Mouse (Mus musculus) cerebellum, adult 2 months (tissue): ENCODE data around the gene Rnasel. TPM values are rescaled to one million over a fixed set of nuclear protein-coding genes. Genes with fewer than 3 reads are reported as not detected.

Experiments used
- DNase-seq, 2 experiments: peaks; one replicate each; pipeline ENCODE4 v3.0.0; 2021
- H3K27ac ChIP-seq: fragments of 200-500 bp; 2 replicates; pipeline ENCODE4 v1.5.1; 2012; ENCODE audit warnings: low read length, control low read depth, inconsistent platforms; ENCODE audit not compliant: insufficient read depth
- H3K27me3 ChIP-seq: fragments of 200-500 bp; 2 replicates; pipeline ENCODE4 v1.6.1; 2012; ENCODE audit warnings: inconsistent platforms, mild to moderate bottlenecking, low read length, moderate library complexity; ENCODE audit not compliant: control insufficient read depth, insufficient read depth
- H3K4me1 ChIP-seq: fragments of 200-500 bp; 2 replicates; pipeline ENCODE4 v1.6.1; 2011; ENCODE audit warnings: low read length; ENCODE audit not compliant: control insufficient read depth, insufficient read depth
- H3K4me3 ChIP-seq: fragments of 200-500 bp; replicated peaks from 2 replicates; pipeline ENCODE3; 2011; ENCODE audit warnings: mild to moderate bottlenecking, low read depth, low read length, control low read depth; ENCODE audit not compliant: insufficient read depth
- CTCF ChIP-seq: fragments of 200-500 bp; IDR thresholded peaks from 2 replicates; pipeline ENCODE4 v1.5.1; 2011; ENCODE audit warnings: low read depth, mild to moderate bottlenecking, control low read depth, low read length, moderate library complexity, borderline replicate concordance; ENCODE audit not compliant: insufficient read depth
- POLR2A ChIP-seq: fragments of 200-500 bp; IDR thresholded peaks from 2 replicates; pipeline ENCODE4 v1.6.1; 2011; ENCODE audit warnings: low read length, control low read depth, borderline replicate concordance; ENCODE audit not compliant: insufficient read depth
- WGBS: fragments of 180-500 bp; shearing (Covaris S2); methylation state at CpG from one replicate; pipeline ENCODE4 v1.1.7; 2018; 5-methylcytosine and 5-hydroxymethylcytosine counted together
- polyA plus RNA-seq: library from polyadenylated mRNA; depleted of rRNA; stranded (reverse); fragments of >200 nt; gene quantifications from 2 replicates; pipeline ENCODE4 v1.2.3, GENCODE M21; 2012

Gene Rnasel
- polyA plus RNA-seq, 1 experiment, result 3.9 TPM

DNA sequence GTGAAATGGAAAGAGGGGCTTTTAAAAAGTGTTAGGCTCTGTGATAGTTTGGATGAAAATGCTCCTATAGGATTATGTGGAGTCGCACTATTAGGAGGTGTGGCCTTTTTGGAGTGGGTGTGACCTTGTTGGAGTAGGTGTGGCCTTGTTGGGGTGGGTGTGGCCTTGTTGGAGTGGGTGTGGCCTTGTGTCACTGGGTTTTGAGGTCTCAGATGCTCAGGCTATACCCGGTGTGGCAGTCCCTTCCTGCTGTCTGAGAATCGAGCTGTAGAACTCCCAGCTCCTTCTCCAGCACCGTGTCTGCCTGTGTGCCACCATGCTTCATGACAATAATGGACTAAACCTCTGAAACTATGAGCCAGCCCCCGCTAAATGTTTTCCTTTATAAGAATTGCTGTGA, 40.6 kb upstream of the Rnasel start:
- H3K27ac ChIP-seq, result no peak overlapping the region
- no peaks in the 10 kb centered on the region for H3K27me3 ChIP-seq
- TF ChIP-seq CTCF (no peak), POLR2A (no peak)
- 94% methylated on average over 5 of the region's 5 CpGs for whole genome bisulfite sequencing
- no peak for DNase-seq
- no peak overlapping the region for H3K4me3 ChIP-seq
- no peaks in the 10 kb centered on the region; the same call in none of the 2 replicates for H3K4me1 ChIP-seq

GRCm38 (mm10) chr1:153709451-153709850, 39.8 kb upstream of the Rnasel start:
- no peak for TF ChIP-seq POLR2A
- no peak for TF ChIP-seq CTCF
- 94% methylated on average over 5 of the region's 5 CpGs for WGBS

GRCm38 (mm10) chr1:153711544-153712262, 37.5 kb upstream of the Rnasel start:
- DNase-seq, result no peak
- 79% methylated on average over 3 of the region's 3 CpGs for WGBS
- no peaks in the 10 kb centered on the region for H3K27me3 ChIP-seq
- no peaks in the 10 kb centered on the region for H3K4me1 ChIP-seq
- H3K4me3 ChIP-seq, result no peak overlapping the region
- TF ChIP-seq CTCF (no peak), POLR2A (no peak)
- no peak overlapping the region for H3K27ac ChIP-seq

More at GRCm38 (mm10) chr1:153709451-153709850, 39.8 kb upstream of the Rnasel start:
- Histone ChIP-seq H3K4me3 (no peak overlapping the region), H3K27ac (no peak overlapping the region), H3K27me3 (no peaks in the 10 kb centered on the region), H3K4me1 (no peaks in the 10 kb centered on the region)
- DNase-seq, result no peak

- Histone ChIP-seq H3K4me1 (no peaks in the 10 kb centered on the region), H3K27me3 (no peaks in the 10 kb centered on the region), H3K4me3 (no peak overlapping the region), H3K27ac (no peak overlapping the region)
- no peak for DNase-seq
- 96% methylated on average over 2 of the region's 2 CpGs for WGBS
- TF ChIP-seq CTCF (no peak), POLR2A (no peak)
Measured at GRCm38 (mm10) chr1:153712633-153713032, 36.6 kb upstream of the Rnasel start.

GRCm38 (mm10) chr1:153717990-153718389, 31.2 kb upstream of the Rnasel start:
- TF ChIP-seq POLR2A, result no peak
- TF ChIP-seq CTCF, result no peak
- Histone ChIP-seq H3K27me3 (no peaks in the 10 kb centered on the region), H3K4me1 (no peaks in the 10 kb centered on the region), H3K4me3 (no peak overlapping the region), H3K27ac (no peak overlapping the region)
- 83% methylated on average over 1 of the region's 1 CpGs for WGBS
- no peak for DNase-seq

DNA sequence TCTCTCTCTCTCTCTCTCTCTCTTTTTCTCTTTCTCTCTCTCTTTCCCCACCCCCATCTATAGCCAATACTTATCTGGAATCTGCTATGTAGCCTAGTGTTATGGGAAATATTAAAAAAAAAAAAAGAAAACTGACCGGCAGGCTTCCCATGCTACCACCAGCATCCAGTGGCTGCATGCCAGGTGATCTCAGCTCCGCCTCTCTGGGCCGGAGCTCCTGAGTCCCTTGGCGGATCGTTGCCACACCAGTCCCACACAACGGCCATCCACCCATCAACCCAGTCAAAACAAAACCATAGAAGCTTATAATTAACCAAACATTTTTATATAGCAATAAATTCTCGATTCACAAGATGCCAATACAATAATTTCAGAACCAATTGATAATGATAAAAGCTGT, 28.3 kb upstream of the Rnasel start:
- no peaks in the 10 kb centered on the region for H3K27me3 ChIP-seq
- H3K27ac ChIP-seq, result no peak overlapping the region
- TF ChIP-seq CTCF (no peak), POLR2A (no peak)
- H3K4me1 ChIP-seq, result no peaks in the 10 kb centered on the region
- 40% methylated on average over 7 of the region's 7 CpGs for WGBS
- no peak for DNase-seq
- H3K4me3 ChIP-seq, result no peak overlapping the region

- no peaks in the 10 kb centered on the region for H3K4me1 ChIP-seq
- H3K27me3 ChIP-seq, result no peaks in the 10 kb centered on the region
- 90% methylated on average over 9 of the region's 9 CpGs for WGBS
- H3K4me3 ChIP-seq, result no peak overlapping the region
- no peak for TF ChIP-seq CTCF
- no peak for TF ChIP-seq POLR2A
- DNase-seq, result no peak
- H3K27ac ChIP-seq, result no peak overlapping the region
Measured at GRCm38 (mm10) chr1:153721565-153722310, 27.5 kb upstream of the Rnasel start.

- no peak for TF ChIP-seq CTCF
- no peak for TF ChIP-seq POLR2A
- H3K4me3 ChIP-seq, result no peak overlapping the region
- H3K4me1 ChIP-seq, result no peaks in the 10 kb centered on the region
- no peak overlapping the region for H3K27ac ChIP-seq
- 81% methylated on average over 9 of the region's 9 CpGs for WGBS
- no peaks in the 10 kb centered on the region for H3K27me3 ChIP-seq
- DNase-seq, result no peak
Measured at GRCm38 (mm10) chr1:153723426-153723825, 25.8 kb upstream of the Rnasel start.
